Mouse (Mus musculus): Measurements from ENCODE around the gene Nipa1. TPM values are rescaled to one million over a fixed set of nuclear protein-coding genes. Genes with fewer than 3 reads are reported as not detected.

Nipa1 gene
- polyA plus RNA-seq, 1 experiment from 2014 or later, result 8.3 TPM

GRCm38 (mm10) chr7:56047178-56047577 lies 27.4 kb upstream of the Nipa1 start:
- Histone ChIP-seq H3K4me3 (ENCODE audit: low read depth, low read length) (no peak overlapping the region), H3K27ac (replicated peaks; ENCODE audit: low read depth, low read length) (no peak overlapping the region), H3K36me3 (replicated peaks; ENCODE audit: control insufficient read depth, insufficient read depth, low read depth, low read length) (no peaks in the 10 kb centered on the region; the same call in 1 of the 2 replicates), H3K9me3 (replicated peaks; ENCODE audit: control insufficient read depth, low read length) (no peaks in the 10 kb centered on the region), H3K9ac (replicated peaks; ENCODE audit: low read length) (no peak overlapping the region), H3K4me1 (ENCODE audit: control insufficient read depth, insufficient read depth, low read length) (no peaks in the 10 kb centered on the region), H3K4me2 (ENCODE audit: low read depth, low read length) (no peak overlapping the region), H3K27me3 (ENCODE audit: control insufficient read depth, insufficient read depth, low read length) (no peaks in the 10 kb centered on the region)
- no peak for ATAC-seq (replicated peaks; ENCODE audit: insufficient number of reproducible peaks, low FRiP score, low TSS enrichment, low read depth)
- DNase-seq (ENCODE audit: low spot score), result no peak
- 73% methylated on average over 1 of the region's 1 CpGs for WGBS

GRCm38 (mm10) chr7:56044267-56044629 lies 24.5 kb upstream of the Nipa1 start:
- Histone ChIP-seq H3K4me3 (ENCODE audit: low read depth, low read length) (no peak overlapping the region), H3K9ac (replicated peaks; ENCODE audit: low read length) (no peak overlapping the region), H3K27ac (replicated peaks; ENCODE audit: low read depth, low read length) (no peak overlapping the region), H3K4me2 (ENCODE audit: low read depth, low read length) (no peak overlapping the region), H3K4me1 (ENCODE audit: control insufficient read depth, insufficient read depth, low read length) (no peaks in the 10 kb centered on the region), H3K36me3 (replicated peaks; ENCODE audit: control insufficient read depth, insufficient read depth, low read depth, low read length) (no peaks in the 10 kb centered on the region), H3K27me3 (ENCODE audit: control insufficient read depth, insufficient read depth, low read length) (no peaks in the 10 kb centered on the region), H3K9me3 (replicated peaks; ENCODE audit: control insufficient read depth, low read length) (no peaks in the 10 kb centered on the region)
- ATAC-seq (replicated peaks; ENCODE audit: insufficient number of reproducible peaks, low FRiP score, low TSS enrichment, low read depth), result no peak
- DNase-seq (ENCODE audit: low spot score), result no peak
- 83% methylated on average over 3 of the region's 3 CpGs for WGBS

- no peaks in the 10 kb centered on the region for H3K36me3 ChIP-seq (replicated peaks; ENCODE audit: control insufficient read depth, insufficient read depth, low read depth, low read length)
- WGBS, result 64% methylated on average over 4 of the region's 4 CpGs
- H3K9ac ChIP-seq (replicated peaks; ENCODE audit: low read length), result no peak overlapping the region
- H3K9me3 ChIP-seq (replicated peaks; ENCODE audit: control insufficient read depth, low read length), result no peaks in the 10 kb centered on the region
- H3K27ac ChIP-seq (replicated peaks; ENCODE audit: low read depth, low read length), result no peak overlapping the region
- no peak for DNase-seq (ENCODE audit: low spot score)
- H3K27me3 ChIP-seq (ENCODE audit: control insufficient read depth, insufficient read depth, low read length), result no peaks in the 10 kb centered on the region
- H3K4me1 ChIP-seq (ENCODE audit: control insufficient read depth, insufficient read depth, low read length), result no peaks in the 10 kb centered on the region
- H3K4me2 ChIP-seq (ENCODE audit: low read depth, low read length), result no peak overlapping the region
- no peak overlapping the region for H3K4me3 ChIP-seq (ENCODE audit: low read depth, low read length)
- no peak for ATAC-seq (replicated peaks; ENCODE audit: insufficient number of reproducible peaks, low FRiP score, low TSS enrichment, low read depth)
These were observed 24.0 kb upstream of the Nipa1 start for GRCm38 (mm10) chr7:56043577-56044266.

- 9% methylated on average over 5 of the region's 5 CpGs for WGBS
- H3K27ac ChIP-seq (replicated peaks; ENCODE audit: low read depth, low read length), result no peak overlapping the region
- H3K9ac ChIP-seq (replicated peaks; ENCODE audit: low read length), result no peak overlapping the region
- H3K27me3 ChIP-seq (ENCODE audit: control insufficient read depth, insufficient read depth, low read length), result no peaks in the 10 kb centered on the region
- no peaks in the 10 kb centered on the region for H3K4me1 ChIP-seq (ENCODE audit: control insufficient read depth, insufficient read depth, low read length)
- ATAC-seq (replicated peaks; ENCODE audit: insufficient number of reproducible peaks, low FRiP score, low TSS enrichment, low read depth) (no peak), DNase-seq (ENCODE audit: low spot score) (peak; percentile 73)
- H3K4me2 ChIP-seq (ENCODE audit: low read depth, low read length), result no peak overlapping the region
- no peak overlapping the region for H3K4me3 ChIP-seq (ENCODE audit: low read depth, low read length)
- H3K9me3 ChIP-seq (replicated peaks; ENCODE audit: control insufficient read depth, low read length), result no peaks in the 10 kb centered on the region
- H3K36me3 ChIP-seq (replicated peaks; ENCODE audit: control insufficient read depth, insufficient read depth, low read depth, low read length), result no peaks in the 10 kb centered on the region
These were observed 22.6 kb upstream of the Nipa1 start for GRCm38 (mm10) chr7:56042353-56042752.

GRCm38 (mm10) chr7:56023586-56023985 lies 3.8 kb upstream of the Nipa1 start:
- Histone ChIP-seq H3K4me3 (ENCODE audit: low read depth, low read length) (no peak overlapping the region), H3K27me3 (ENCODE audit: control insufficient read depth, insufficient read depth, low read length) (no peaks in the 10 kb centered on the region), H3K36me3 (replicated peaks; ENCODE audit: control insufficient read depth, insufficient read depth, low read depth, low read length) (no peaks in the 10 kb centered on the region), H3K9me3 (replicated peaks; ENCODE audit: control insufficient read depth, low read length) (no peaks in the 10 kb centered on the region), H3K4me2 (ENCODE audit: low read depth, low read length) (no peak overlapping the region), H3K9ac (replicated peaks; ENCODE audit: low read length) (no peak overlapping the region), H3K4me1 (ENCODE audit: control insufficient read depth, insufficient read depth, low read length) (no peaks in the 10 kb centered on the region), H3K27ac (replicated peaks; ENCODE audit: low read depth, low read length) (no peak overlapping the region)
- 92% methylated on average over 3 of the region's 3 CpGs for WGBS
- no peak for DNase-seq (ENCODE audit: low spot score)
- ATAC-seq (replicated peaks; ENCODE audit: insufficient number of reproducible peaks, low FRiP score, low TSS enrichment, low read depth), result no peak

- ATAC-seq (replicated peaks; ENCODE audit: insufficient number of reproducible peaks, low FRiP score, low TSS enrichment, low read depth) (peak; percentile 94), DNase-seq (ENCODE audit: low spot score) (peak; percentile 87)
- Histone ChIP-seq H3K27ac (replicated peaks; ENCODE audit: low read depth, low read length) (no peak overlapping the region), H3K4me2 (ENCODE audit: low read depth, low read length) (peak overlapping the region; percentile 74), H3K27me3 (ENCODE audit: control insufficient read depth, insufficient read depth, low read length) (no peaks in the 10 kb centered on the region), H3K36me3 (replicated peaks; ENCODE audit: control insufficient read depth, insufficient read depth, low read depth, low read length) (no peaks in the 10 kb centered on the region), H3K4me1 (ENCODE audit: control insufficient read depth, insufficient read depth, low read length) (no peaks in the 10 kb centered on the region), H3K9me3 (replicated peaks; ENCODE audit: control insufficient read depth, low read length) (no peaks in the 10 kb centered on the region), H3K9ac (replicated peaks; ENCODE audit: low read length) (peak overlapping the region; percentile 77), H3K4me3 (ENCODE audit: low read depth, low read length) (peak overlapping the region; percentile 70)
- WGBS, result under 1% methylated on average over 54 of the region's 71 CpGs
These were observed 503 bp downstream of the Nipa1 start for GRCm38 (mm10) chr7:56018972-56019929.

GRCm38 (mm10) chr7:56018446-56018971 lies 1.2 kb downstream of the Nipa1 start:
- DNase-seq (ENCODE audit: low spot score), result no peak
- no peaks in the 10 kb centered on the region for H3K36me3 ChIP-seq (replicated peaks; ENCODE audit: control insufficient read depth, insufficient read depth, low read depth, low read length)
- ATAC-seq (replicated peaks; ENCODE audit: insufficient number of reproducible peaks, low FRiP score, low TSS enrichment, low read depth), result peak; percentile 2; the same call in 1 of the 2 replicates
- H3K4me1 ChIP-seq (ENCODE audit: control insufficient read depth, insufficient read depth, low read length), result no peaks in the 10 kb centered on the region
- H3K9me3 ChIP-seq (replicated peaks; ENCODE audit: control insufficient read depth, low read length), result no peaks in the 10 kb centered on the region
- H3K9ac ChIP-seq (replicated peaks; ENCODE audit: low read length), result peak overlapping the region; percentile 77
- WGBS, result 40% methylated on average over 7 of the region's 7 CpGs
- H3K27me3 ChIP-seq (ENCODE audit: control insufficient read depth, insufficient read depth, low read length), result no peaks in the 10 kb centered on the region
- H3K4me3 ChIP-seq (ENCODE audit: low read depth, low read length), result peak overlapping the region; percentile 70
- peak overlapping the region; percentile 74 for H3K4me2 ChIP-seq (ENCODE audit: low read depth, low read length)
- no peak overlapping the region for H3K27ac ChIP-seq (replicated peaks; ENCODE audit: low read depth, low read length)

- Histone ChIP-seq H3K9ac (replicated peaks; ENCODE audit: low read length) (no peak overlapping the region), H3K4me2 (ENCODE audit: low read depth, low read length) (no peak overlapping the region), H3K27me3 (ENCODE audit: control insufficient read depth, insufficient read depth, low read length) (no peaks in the 10 kb centered on the region), H3K9me3 (replicated peaks; ENCODE audit: control insufficient read depth, low read length) (no peaks in the 10 kb centered on the region), H3K36me3 (replicated peaks; ENCODE audit: control insufficient read depth, insufficient read depth, low read depth, low read length) (no peaks in the 10 kb centered on the region), H3K4me3 (ENCODE audit: low read depth, low read length) (no peak overlapping the region), H3K27ac (replicated peaks; ENCODE audit: low read depth, low read length) (no peak overlapping the region), H3K4me1 (ENCODE audit: control insufficient read depth, insufficient read depth, low read length) (no peaks in the 10 kb centered on the region)
- DNase-seq (ENCODE audit: low spot score), result no peak
- no peak for ATAC-seq (replicated peaks; ENCODE audit: insufficient number of reproducible peaks, low FRiP score, low TSS enrichment, low read depth)
- 76% methylated on average over 3 of the region's 3 CpGs for WGBS
These were observed 2.0 kb downstream of the Nipa1 start for GRCm38 (mm10) chr7:56017761-56018160.
